Mouse (Mus musculus): Measurements from ENCODE around the gene Zfp831.

GRCm38 (mm10) chr2:174668806-174669205 lies 25.5 kb downstream of the Zfp831 start:
- no peak for TF ChIP-seq POLR2A (IDR thresholded peaks at IDR 0.05; ENCODE audit: low read depth, low read length)
- no peak for TF ChIP-seq E2F4 (IDR thresholded peaks at IDR 0.05; ENCODE audit: insufficient replicate concordance, low read depth, low read length)
- TF ChIP-seq CTCF (conservative IDR thresholded peaks at IDR 0.05 in 1 of 2, IDR thresholded peaks at IDR 0.05 in 1 of 2; ENCODE audit: low read depth in 2 of 2, low read length in 2 of 2), result no peak
- TF ChIP-seq MEF2A (IDR thresholded peaks at IDR 0.05; ENCODE audit: borderline replicate concordance, low read depth, low read length), result no peak
